Mouse (Mus musculus): ENCODE measurements around the gene Exd2. TPM values are rescaled to one million over a fixed set of nuclear protein-coding genes. Genes with fewer than 3 reads are reported as not detected.

Gene Exd2
- polyA plus RNA-seq, 1 experiment from 2014 or later = 35.9 TPM

Other genes starting within 250 kb of the Exd2 start
- 42.0 and 45.8 TPM in 2 replicates for gene Actn1, start 202.7 kb upstream of the Exd2 start, polyA plus RNA-seq (2016; fragmentation: Nextera tagmentation; extraction: Ambion mirVana)
- gene Dcaf5, start 26.5 kb upstream of the Exd2 start, polyA plus RNA-seq (2016; fragmentation: Nextera tagmentation; extraction: Ambion mirVana) = 18.3 and 19.0 TPM in 2 replicates
- 8.9 and 10.7 TPM in 2 replicates for gene Galnt16, start 55.2 kb downstream of the Exd2 start, polyA plus RNA-seq (2016; fragmentation: Nextera tagmentation; extraction: Ambion mirVana)
- 26.1 and 26.6 TPM in 2 replicates for gene Slc39a9, start 180.8 kb downstream of the Exd2 start, polyA plus RNA-seq (2016; fragmentation: Nextera tagmentation; extraction: Ambion mirVana)
- 357 and 362 TPM in 2 replicates for gene Erh, start 181.2 kb downstream of the Exd2 start, polyA plus RNA-seq (2016; fragmentation: Nextera tagmentation; extraction: Ambion mirVana)
- gene Plekhd1, start 229.5 kb downstream of the Exd2 start, polyA plus RNA-seq (2016; fragmentation: Nextera tagmentation; extraction: Ambion mirVana) = 0.44 TPM in 1 of 2 replicates, not detected in the other